Mouse (Mus musculus): ENCODE data around the gene March9.
"Not testable (repeated sequence)": the region's sequence is repeated elsewhere in the genome, so short reads cannot be mapped to it uniquely, and the experiment has no call there.

March9 gene

DNA sequence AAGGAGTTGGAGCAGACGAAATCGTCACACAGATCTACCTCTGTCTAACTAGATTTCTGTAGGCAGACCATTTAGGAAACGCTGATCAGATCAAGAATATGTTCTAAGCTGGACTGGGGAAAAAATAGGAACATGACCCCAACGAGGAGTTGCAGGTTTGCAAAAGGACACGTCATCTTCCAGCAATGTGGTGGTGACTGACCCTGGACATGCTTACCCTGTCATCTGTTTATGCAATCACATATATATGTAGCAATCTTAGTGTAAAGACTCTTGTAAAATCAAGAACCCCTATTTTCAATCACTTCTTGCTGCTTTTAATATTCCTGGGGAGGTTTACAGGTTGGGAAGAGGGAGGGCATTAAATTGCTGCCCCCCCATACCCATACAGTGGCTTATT is 2.5 kb upstream of the March9 start:
- no peak for DNase-seq (ENCODE audit: low spot score in 2 of 2)

DNA sequence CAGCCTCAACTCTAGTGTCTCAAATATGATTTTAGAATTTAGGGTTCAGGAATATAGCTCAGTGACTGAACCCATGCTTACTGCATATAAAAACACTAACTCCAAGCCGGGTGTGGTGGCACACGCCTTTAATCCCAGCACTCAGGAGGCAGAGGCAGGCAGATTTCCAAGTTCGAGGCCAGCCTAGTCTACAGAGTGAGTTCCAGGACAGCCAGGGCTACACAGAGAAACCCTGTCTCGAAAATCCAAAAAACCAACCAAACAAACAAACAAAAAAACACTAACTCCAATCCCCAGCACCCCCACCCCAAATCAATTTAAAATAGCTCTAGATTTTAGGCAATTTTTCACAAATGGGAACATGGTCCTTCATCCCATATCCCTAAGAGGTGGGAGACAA is 2.1 kb upstream of the March9 start:
- not testable (repeated sequence) for DNase-seq (ENCODE audit: low spot score in 2 of 2)

DNA sequence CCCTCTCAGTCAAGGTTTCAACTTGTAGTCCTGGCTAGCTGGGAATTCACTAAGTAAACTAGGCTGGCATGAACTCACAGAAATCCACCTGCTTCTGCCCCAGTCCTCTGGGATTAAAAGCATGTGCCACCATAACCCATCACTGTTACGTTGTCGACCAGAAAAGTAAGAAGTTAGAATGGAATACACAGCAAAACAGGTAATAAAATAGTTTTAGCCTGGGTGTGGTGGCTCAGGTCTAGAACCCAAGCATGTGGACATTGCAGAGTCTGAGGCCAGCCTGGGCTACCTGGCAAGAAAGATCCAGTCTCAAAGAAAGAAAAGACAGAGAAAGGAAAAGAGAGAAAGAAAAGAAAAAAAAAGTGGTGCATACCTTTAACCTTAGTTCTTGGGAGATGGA is 1.5 kb upstream of the March9 start:
- no peak for DNase-seq (ENCODE audit: low spot score in 2 of 2)

DNA sequence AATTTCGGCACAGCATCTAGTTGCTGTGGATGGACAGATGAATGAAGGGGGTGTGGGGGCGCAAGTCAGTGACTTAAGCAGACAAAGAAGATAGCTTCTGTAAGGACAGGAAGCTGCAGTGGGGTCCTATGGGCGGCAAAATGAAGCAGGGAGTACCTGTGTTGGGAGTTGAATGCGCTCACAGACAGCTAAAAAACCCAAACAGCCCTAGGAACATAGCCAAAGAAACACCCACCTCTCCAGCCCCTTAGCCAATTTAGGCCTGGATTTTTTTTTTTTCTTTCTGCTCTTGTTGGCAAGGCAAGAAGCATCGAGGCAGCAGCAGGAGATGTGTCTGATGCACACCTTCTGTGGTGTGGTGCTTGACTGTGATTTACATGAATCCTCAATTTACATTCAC is 1.1 kb upstream of the March9 start:
- DNase-seq (ENCODE audit: low spot score in 2 of 2) = no peak

DNA sequence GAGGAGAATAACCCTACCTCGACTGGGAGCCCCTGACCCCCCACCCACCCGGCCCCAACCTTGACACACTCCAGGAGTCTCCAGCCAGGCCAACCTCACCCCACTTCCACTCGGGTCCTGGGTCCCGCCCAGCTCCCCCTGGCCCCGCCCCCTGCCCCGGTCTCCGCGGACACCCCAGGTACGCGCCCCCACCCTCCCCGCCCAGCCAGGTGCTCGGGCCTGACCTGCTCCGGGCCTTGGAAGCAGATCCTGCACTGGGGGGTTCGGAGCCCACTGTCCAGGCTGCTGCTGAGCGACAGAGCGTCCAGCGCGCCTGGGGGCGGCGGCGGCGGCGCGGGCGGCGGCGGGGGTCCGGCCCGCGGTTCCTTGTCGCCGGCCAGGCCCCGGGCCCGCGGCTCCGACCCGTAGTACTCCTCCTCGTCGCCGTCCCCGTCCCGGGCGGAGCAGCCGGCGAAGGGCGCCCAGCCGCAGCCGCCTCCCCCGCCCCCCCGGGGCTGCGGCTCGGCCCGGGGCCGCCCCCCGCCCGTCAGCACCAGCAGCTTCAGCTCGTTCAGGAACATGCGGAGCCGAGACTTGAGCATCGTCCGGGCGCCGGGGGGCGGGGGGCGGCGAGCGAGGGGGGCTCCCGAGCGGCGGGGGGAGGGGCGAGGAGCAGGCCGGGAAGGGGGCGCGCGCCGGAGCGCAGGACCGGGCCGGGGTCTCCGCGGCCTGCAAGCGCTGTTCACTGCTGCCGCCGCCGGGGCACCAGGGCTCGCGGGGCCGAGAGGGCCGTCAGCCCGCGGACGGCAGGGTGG is 613 bp downstream of the March9 start:
- DNase-seq (ENCODE audit: low spot score in 2 of 2) = no peak

DNA sequence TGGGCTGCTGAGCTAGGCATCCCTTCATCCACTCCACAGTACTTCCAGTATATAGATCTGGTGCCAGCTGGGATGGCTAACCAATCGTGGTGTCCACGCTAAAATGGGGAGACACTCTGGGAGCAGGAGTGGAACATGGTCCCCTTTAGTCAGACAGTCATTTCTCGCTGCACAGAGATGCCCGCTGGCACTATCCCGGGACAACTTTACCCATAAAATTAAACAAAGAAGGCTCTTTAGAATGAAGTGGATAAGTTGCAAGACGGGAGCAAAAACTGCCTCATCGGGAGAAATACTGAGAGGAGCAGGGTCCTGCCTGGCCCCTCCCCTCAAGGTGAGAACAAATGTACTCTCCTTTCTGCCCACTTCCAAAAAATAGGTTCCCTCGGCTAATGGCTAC is 1.3 kb downstream of the March9 start:
- DNase-seq (ENCODE audit: low spot score in 2 of 2) = no peak

DNA sequence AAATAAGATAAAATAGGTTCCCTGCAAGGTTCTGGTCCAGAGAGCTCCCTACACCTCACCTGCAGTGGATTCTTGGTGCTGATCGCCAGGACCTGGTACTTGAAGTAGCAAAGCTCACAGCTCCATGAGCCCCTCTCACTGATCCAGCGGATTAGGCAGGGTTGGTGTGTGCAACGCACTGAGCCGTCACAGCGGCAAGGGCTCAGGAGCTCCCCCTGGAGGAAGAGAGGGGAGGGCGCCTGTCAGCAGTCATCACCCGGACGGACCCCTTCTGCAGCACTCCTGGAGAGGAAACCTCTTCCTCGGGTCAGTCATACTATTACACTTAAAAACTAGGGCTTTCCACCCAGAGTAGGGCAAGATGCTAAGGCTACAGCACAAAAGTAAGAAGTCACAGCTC is 1.8 kb downstream of the March9 start:
- peak; percentile 63 to 64 for DNase-seq (ENCODE audit: low spot score in 2 of 2)

DNA sequence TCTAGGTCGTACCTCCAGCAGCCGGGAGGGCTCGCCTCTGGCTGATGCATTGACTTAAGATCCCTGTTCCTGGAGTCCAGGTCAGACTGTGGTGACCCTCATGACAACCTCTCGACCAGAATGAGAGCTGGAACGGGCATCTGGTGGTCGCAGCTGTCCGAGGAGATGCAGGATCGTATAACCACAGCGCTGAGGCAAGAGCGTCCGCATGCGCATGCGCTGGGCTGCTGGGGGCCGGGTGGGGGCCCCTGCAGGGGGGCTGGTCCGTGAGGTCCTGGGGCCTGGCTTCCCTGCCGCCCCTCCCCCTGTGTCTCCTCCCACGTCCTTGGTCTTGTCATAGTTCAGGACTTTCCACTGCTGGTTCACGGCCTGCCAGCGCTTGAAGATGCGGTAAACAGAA is 3.5 kb downstream of the March9 start:
- DNase-seq (ENCODE audit: low spot score in 2 of 2) = no peak

DNA sequence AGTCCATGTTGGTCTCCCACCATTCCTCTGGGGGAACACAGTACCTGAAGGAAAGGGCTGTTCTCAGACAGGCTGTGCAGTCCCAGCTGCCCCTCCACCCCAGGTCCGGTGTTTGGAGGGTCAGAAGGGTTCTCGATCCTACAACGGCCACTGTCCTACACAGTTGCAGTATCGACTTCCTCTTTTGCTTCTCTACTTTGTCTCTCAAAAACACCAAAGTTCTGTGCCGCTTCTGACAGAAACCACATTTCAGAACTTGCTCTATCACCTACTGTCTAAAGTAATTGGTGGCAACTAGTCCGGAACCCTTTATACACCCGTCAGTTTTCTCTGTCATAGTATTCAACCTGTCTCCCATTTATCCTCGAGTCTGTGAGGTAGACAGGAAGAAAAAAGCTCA is 4.6 kb downstream of the March9 start:
- DNase-seq (ENCODE audit: low spot score in 2 of 2) = no peak

DNA sequence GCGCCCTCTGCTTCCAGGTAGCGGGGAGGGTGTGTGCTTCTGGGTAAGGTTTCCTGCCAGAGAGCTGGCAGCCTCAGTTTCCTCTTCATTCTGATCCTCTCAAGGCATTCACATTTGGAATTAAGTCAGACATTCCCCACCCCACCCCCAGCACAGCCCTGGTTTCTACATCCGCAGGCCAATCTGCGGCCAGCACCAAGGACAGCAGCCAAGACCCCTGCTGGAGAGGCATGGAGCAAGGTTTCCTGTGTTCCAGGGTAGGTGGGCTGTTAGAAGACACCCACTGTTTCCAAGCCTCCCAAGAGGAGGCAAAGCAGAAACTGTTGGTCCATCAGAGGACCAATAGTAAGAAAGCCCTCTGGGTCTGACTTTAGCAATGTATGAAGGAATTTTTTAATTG is 5.3 kb downstream of the March9 start:
- no peak for DNase-seq (ENCODE audit: low spot score in 2 of 2)

DNA sequence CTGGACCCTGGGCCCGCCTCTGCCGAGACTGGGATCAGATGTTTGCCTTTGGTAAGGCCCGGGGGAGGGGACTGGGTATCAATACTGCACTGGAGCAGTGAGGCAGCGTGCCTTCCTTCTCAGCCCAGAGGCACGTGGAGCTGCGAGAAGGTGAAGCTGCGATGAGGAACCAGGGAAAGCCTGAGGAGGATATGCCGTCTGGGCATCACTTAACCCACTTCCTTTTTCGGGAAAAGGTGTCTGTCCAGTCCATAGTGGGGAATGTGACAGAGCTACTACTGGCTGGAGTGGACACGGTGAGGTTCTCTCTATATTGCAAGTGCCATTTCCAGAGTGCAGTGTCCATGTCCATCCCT is 9.9 kb downstream of the March9 start:
- no peak for DNase-seq (ENCODE audit: low spot score in 2 of 2)

DNA sequence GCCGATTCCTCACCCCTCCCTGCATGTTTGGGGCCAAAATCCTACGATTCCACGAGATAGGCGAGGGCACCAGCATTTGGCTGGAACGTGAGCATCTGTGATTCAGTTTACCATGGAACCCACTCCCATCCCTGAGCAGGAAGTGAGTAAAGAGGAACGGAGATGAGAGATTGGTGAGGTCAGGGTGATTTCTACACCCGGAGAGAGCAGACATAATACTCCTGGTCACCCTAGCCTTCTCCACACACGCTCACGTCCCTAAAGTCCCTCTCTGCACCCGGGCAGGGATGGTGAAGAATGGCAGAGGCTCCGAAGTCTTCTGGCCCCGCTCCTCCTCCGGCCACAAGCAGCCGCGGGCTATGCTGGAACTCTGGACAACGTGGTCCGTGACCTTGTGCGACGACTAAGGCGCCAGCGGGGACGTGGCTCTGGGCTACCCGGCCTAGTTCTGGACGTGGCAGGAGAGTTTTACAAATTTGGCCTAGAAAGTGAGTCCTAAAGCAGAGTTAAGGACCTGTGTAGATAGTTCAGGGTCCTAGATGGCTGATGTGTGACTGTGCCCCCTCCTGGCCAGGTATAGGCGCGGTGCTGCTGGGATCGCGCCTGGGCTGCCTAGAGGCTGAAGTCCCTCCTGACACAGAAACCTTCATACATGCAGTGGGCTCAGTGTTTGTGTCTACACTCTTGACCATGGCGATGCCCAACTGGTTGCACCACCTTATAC is 10.4 kb downstream of the March9 start:
- DNase-seq (ENCODE audit: low spot score in 2 of 2) = no peak

DNA sequence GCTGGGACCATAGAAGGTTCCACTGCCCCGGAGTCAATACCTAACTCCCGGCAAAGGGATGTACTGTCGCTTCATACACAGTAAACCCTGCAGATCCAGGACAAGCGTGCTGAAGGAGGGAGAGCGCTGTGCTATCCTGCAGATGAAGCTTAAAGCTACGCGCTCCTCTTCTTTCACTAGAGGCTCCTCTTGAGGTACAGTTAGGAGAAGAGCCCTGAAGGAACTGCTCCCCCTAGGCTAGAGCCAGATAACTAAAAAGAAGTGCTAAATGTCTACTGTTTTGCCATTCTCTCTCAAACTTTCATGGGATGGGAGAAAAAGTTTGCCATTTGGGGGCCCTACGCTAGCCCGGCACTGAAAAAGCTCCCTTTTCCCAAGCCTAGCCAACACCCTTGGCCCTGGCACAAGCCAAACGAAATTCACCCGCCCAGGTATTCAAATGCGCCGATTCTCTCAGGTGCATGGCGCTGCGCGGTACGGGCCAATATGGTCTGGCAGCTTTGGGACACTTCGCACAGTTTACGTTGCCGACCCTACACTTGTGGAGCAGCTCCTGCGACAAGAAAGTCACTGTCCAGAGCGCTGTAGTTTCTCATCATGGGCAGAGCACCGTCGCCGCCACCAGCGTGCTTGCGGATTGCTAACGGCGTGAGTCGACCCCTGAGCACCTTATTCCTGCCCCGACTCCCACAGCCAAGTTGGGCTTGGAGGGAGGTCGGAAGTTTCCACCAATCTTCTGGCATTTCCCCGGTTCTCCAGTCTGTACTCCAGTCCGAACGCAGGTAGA is 11.2 kb downstream of the March9 start:
- no peak for DNase-seq (ENCODE audit: low spot score in 2 of 2)

DNA sequence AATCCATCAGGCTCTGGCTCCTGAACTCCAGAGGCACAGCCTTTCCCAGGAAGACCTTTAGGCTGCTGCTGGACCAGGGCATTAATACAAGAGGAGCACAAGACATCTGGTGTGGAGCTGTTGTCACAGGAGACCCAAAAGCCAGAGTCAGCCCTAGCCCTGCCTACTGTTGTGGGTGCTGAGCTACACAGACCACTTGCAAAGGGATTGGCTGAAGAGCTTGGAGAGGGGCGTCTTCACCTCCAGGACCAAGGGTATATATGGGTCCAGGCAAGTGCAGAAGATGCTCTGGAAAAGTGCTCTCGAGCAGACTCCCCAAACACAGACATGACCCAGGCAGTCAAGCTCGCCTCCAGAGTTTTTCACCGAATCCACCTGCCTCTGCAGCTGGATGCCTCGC is 12.0 kb downstream of the March9 start, which contains the start of gene Cyp27b1:
Gene Cyp27b1 (plus strand): TSS at position 297 of the 400 bp plus-strand sequence.
- no peak for DNase-seq (ENCODE audit: low spot score in 2 of 2)

DNA sequence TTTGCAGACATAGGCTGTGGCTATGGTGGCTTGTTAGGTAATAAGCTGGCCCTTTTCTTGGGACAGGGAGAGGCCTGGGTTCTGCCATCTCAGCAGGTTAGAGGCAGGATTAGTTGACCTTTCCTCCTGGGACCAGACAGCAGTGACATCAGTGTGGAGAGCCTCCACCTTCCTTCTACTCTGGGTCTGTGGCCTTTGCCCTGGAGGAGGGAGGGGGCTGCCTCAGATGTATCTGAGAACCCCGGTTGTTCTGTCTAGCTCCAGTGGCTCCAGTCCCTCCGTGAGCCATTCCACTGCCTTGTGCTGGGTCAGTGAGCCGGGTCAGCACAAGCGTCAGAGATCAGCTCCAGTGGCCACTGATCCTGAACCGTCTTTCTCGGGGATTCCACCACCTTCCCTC is 16.8 kb downstream of the March9 start:
- DNase-seq (ENCODE audit: low spot score in 2 of 2) = no peak

DNA sequence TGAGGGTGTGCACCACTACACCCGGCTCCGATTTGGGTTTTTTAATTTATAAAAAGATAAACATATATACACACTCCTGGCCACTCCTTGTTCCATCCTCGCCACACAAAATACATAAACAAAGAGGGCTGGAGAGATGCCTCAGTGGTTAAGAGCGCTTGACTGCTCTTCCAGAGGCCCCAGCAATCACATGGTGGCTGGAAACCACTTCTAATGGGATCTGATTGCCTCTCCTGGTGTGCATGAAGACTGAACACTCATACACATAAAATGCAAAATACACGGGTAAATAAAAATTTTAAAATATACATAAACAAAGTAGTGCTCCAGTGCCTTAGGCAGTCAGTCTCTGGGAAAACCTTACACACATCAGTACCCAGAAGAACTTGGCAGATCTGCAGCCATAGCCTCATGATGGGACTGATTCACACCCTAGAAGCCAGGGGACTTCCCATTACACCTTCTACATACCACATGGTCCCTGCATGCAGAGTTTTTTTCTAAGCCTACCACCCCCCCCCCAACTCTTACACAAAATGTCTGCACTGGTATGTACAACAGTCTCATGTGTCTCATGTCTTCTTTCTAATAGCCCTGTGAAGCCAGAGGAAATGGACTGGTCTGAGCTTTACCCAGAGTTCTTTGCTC is 17.4 kb downstream of the March9 start:
- DNase-seq (ENCODE audit: low spot score in 2 of 2) = no peak

DNA sequence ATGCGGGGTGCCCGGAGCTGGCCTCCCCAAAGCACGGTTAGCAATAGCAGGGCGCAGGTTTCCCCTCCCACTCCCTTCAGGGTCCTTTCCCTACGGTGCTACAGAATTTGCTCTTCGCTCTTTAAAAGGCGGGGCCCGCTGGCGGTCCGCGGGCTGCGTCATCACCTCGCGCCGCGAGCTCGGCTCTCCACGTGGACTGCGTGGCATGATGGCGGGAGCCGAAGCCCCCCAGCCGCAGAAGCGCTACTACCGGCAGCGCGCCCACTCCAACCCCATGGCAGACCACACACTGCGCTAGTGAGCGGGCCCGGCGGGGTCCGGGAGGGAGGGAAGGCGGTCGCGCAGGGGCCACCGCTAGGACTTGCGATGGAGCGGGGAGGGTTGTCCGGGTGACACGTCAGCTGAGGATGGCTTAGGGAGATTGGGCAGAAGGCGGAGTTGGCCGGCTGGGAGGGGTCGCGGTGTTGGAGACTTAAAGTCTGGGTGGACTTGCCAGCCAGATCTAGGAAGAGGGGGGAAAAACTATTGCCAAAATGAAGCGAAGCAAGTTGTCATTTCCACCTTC is 18.1 kb downstream of the March9 start:
- peak; percentile 81 to 87 for DNase-seq (ENCODE audit: low spot score in 2 of 2)

DNA sequence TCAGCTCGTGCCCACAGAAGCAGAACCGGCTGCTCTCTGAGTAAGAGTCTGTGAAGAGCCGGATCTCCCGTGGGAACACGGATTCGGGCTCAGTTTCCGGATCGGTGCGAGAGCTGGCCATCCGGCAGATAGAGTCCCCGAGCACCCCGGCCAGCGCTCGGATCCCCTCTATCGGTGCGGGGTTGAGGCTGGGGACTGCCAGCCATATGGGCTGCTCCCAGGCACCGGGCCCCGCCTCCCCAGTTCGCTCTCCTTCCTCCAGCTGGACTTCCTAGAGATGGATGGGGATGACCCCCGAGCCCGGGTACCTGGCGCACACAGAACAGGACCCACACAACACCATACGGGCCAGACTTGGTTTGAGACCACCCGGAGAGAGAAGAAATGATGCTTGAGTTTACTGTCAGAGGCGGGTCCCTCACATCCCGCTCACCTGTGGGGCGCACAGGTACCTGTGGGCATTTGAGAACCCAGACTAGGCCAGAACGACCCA is 18.7 kb downstream of the March9 start, which contains the start of the genes Mettl1 and Eef1akmt3:
Gene Mettl1 (plus strand): TSS at position 141 of the 493 bp plus-strand sequence.
Gene Eef1akmt3 (minus strand): TSS at position 240 of the 493 bp plus-strand sequence.
- peak in 1 of 2 experiments; percentile 35 for DNase-seq (ENCODE audit: low spot score in 2 of 2)

DNA sequence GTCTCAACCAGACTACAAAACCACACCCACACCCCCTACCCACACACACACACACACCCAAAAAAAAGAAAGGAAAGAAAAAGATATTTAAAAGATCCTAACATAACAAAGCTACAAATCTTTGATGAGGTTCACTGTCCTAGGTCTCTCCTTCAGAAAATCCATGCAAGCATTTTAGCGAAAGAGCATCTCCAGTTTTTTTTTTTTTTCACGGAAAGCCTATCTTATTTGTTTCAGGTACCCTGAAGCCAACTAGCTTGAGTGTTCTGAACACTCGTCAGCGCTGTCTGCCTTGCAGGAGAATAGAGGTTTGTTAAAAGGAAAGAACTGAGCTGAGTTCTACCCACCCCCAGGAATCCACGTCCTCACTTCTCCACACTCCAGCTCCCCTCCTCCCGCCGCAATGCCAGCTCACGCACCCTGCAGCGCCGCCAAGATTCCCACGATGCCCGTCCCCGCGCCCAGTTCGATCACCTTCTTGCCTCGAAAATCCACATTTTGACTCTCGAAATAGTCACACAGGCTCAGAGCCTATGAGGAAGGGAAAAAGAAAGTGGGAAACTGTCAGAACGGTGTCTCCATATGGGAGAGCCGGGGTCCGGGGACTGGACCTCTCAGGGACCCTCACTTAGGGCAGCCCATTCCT is 19.3 kb downstream of the March9 start:
- no peak for DNase-seq (ENCODE audit: low spot score in 2 of 2)

DNA sequence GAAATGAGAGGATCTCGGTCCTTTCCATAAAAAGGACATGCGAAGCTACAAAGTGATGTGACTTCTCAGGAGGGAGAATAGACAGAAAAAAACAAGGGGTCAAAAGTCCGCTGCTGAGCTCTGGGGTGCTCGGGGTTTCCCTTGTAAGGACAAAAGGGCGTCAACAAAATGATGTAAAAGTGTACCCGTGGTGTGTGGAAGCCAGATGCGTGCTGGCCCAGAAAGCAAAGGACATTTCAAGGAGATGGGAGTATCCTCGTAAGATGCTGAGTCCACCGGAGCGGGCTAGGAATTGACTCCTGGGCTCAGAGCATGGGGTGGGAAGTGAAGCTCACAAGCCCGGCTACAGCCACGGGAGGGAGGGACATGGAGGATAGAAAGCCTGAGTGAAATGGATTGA is 22.3 kb downstream of the March9 start:
- no peak for DNase-seq (ENCODE audit: low spot score in 2 of 2)

DNA sequence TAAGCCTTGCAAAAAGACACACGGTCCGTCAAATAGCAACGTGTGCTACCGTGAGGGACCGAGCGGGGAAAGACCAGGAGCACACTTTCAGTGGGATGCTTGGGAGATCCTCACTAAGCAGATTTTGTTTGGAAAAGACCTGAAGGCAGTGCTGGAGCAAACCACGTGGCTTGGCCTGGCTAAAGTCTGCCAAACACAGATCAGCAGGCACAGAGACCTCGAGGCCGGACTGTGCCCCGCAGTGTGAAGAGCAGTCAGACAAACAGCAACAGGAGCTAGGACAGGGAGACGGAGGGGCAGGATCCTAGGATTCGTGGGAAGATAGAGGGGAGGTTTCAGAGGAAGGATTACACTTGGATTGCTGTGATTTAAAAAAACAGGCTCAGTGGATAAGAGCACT is 23.7 kb downstream of the March9 start:
- no peak for DNase-seq (ENCODE audit: low spot score in 2 of 2)

Data from heart, adult 9 months (tissue).